Mouse (Mus musculus): Measurements from ENCODE around the gene Scd3.

DNA sequence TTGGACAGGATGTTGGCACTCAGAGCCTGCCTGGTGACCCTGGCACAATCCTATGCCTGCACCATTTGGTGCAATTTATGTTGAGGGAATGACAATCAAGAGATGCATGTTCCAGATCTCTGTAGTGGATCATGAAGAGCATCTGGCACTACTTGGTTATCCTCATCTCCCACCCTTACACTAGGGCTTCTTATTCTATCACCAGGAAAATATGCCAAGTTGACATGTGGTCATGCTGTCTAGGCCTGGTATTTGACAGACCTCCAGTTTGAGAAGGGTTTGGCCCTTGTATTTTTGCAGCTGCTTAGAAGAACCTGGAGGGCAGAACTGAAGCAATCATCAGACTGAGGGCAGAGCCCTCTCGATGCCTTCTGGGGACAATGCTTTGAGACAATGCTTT, 72.3 kb downstream of the Scd3 start:
- TF ChIP-seq CTCF (conservative IDR thresholded peaks at IDR 0.05; ENCODE audit: low read length) (no peak), POU5F1 (IDR thresholded peaks at IDR 0.05; ENCODE audit: borderline replicate concordance, low read length) (no peak)
